Mouse (Mus musculus): ENCODE results near the gene Pgk1. TPM values are rescaled to one million over a fixed set of nuclear protein-coding genes. Genes with fewer than 3 reads are reported as not detected.

Pgk1 gene
- total RNA-seq, 1 experiment from 2014 or later = 235 TPM

- ATAC-seq (replicated peaks; ENCODE audit: low read depth, poor library complexity, severe bottlenecking) = 0 out of 2 replicates have a peak, but pooled peaks have one; percentile 29
These were observed 12.0 kb downstream of the Pgk1 start for GRCm38 (mm10) chrX:106198904-106199303.

GRCm38 (mm10) chrX:106209100-106209499, 22.2 kb downstream of the Pgk1 start:
- ATAC-seq (replicated peaks; ENCODE audit: low read depth, poor library complexity, severe bottlenecking) = no peak

GRCm38 (mm10) chrX:106219171-106220032, 32.5 kb downstream of the Pgk1 start:
- peak; percentile 99 for ATAC-seq (replicated peaks; ENCODE audit: low read depth, poor library complexity, severe bottlenecking)

GRCm38 (mm10) chrX:106221058-106221457, 34.2 kb downstream of the Pgk1 start, which contains the start of gene Taf9b:
TSS of gene Taf9b (minus strand) at chrX:106221158.
- no peak for ATAC-seq (replicated peaks; ENCODE audit: low read depth, poor library complexity, severe bottlenecking)

Other genes starting within 250 kb of the Pgk1 start
- gene Magt1, start 175.2 kb upstream of the Pgk1 start, total RNA-seq (2017) = 77.3 and 80.5 TPM in 2 replicates
- 338 and 402 TPM in 2 replicates for gene Cox7b, start 171.4 kb upstream of the Pgk1 start, total RNA-seq (2017)
- 8.0 and 9.1 TPM in 2 replicates for gene Atp7a, start 159.8 kb upstream of the Pgk1 start, total RNA-seq (2017)
- gene Tlr13, start 43.9 kb upstream of the Pgk1 start, total RNA-seq (2017) = 0.05 and 0.97 TPM in 2 replicates
- 8.5 and 9.4 TPM in 2 replicates for gene Taf9b, start 34.1 kb downstream of the Pgk1 start, total RNA-seq (2017)
- gene Fnd3c2, start 68.3 kb downstream of the Pgk1 start, total RNA-seq (2017) = not detected in 2 replicates